Mouse (Mus musculus): Measurements from ENCODE around the gene Exosc10. TPM values are rescaled to one million over a fixed set of nuclear protein-coding genes. Genes with fewer than 3 reads are reported as not detected.
A peak's percentile ranks its signal among the peaks of the same experiment; 100 is the strongest.

Exosc10 gene
- polyA plus RNA-seq, 3 experiments from 2014 or later, result 63.8 to 103 (median 96.2) TPM

DNA sequence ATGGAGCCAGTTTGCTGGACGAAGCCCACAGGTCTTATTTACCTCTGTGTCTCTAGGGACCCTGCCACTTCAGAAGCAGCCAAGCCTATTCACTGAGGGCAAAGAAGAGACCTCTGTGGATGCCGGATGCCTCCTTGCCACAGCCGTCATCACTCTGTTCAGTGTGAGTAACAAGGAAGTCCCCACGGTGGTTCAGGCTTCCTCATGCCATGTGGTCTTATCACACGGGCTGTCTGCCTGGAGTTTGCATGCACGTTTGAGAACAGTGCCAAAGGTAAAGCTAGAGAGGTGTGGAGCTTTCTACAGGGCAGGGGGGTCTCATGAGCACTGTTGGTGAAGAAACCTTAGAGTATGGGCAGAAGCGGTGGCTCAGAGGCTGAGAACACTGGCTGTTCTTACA is 15.0 kb downstream of the Exosc10 start:
- ATAC-seq, result no peak

DNA sequence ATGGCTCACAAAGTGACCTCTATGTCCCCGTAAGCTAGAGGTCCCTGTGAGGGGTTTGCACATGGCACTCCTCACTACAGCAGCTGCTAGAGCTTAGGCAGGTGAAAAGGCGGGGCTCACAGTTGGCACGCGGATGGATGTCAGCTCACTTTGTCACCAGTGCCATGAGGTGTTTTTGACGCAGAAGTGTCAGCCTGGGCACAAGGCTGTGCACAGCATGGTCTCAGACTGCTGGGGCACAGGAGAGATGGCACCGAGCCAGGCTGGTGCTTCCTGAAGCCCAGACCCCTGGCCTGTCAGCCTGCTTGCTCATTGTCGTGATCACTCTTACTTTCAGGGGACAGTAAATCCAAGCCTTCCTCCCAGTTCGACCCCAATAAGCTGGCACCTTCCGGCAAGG is 22.5 kb downstream of the Exosc10 start:
- ATAC-seq, result no peak

DNA sequence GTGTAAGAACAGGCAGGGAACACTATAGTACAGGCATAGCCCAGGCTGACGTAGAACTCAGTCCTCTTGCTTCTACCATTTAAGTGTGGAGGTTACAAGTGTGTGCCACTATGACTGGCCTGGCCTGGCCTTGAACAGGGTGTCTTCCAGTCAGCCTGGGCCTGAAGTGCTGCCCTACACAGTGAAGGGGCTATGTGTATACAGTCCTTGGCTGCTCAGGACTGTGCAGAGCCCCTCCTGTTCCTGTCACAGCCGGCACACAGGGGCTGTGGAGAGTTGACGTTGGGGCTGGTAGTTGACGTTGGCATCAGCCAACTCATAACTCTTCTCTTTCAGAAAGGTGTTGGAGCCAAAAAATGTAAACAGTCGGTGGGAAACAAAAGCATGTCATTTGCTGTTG is 23.2 kb downstream of the Exosc10 start:
- ATAC-seq, result no peak

DNA sequence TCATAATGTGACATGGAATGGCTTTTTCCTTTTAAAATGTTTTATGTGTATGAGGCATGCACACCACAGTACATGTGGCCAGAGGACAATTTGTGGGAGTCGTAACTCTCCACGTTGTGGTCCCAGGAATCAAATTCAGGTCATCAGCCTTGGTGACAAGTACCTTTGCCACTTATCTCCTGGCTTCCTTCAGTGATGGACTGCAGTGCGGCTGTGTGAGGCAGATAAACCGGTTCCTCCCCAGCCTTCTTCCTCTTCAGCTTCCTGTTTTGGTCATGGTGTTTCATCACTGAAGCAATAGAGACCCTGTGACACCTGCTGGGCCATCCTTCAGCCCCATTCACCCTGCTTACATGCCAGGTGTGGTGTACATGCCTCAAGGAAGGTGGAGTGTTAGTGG is 25.0 kb downstream of the Exosc10 start:
- no peak for ATAC-seq

DNA sequence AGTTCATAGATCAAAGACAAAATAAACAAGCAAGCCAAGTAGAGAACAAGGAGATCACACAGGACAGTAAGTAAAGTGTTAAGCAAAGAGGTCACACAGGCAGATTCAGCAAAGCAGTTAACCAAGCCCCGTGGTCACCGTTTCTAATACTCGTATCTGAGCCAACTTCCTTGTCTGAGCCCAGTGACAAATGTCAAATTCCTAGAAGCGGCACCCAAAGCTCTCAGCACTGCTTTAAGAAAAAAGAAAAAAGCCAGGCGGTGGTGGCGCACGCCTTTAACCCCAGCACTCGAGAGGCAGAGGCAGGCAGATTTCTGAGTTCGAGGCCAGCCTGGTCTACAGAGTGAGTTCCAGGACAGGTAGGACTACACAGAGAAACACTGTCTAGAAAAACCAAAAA is 28.4 kb downstream of the Exosc10 start:
- ATAC-seq, result no peak

DNA sequence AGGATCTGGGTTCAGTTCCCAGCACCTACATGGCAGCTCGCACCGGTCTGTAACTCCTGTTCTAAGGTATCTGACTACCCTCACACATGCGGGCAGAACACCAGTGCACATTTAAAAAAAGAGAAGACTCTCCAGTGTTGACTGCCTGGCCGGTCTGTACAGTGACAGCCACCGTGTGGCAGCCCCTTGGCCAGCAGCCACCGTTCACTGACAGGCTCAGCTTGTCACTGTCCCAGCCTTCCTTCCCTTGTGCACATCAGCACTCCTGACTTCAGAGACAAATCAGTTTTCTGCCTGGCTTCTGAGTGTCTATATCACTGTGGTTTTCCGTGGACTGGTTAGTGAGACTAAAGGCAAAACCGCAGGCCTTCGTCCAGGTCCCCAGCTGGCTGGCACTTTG is 30.6 kb downstream of the Exosc10 start:
- ATAC-seq, result no peak

DNA sequence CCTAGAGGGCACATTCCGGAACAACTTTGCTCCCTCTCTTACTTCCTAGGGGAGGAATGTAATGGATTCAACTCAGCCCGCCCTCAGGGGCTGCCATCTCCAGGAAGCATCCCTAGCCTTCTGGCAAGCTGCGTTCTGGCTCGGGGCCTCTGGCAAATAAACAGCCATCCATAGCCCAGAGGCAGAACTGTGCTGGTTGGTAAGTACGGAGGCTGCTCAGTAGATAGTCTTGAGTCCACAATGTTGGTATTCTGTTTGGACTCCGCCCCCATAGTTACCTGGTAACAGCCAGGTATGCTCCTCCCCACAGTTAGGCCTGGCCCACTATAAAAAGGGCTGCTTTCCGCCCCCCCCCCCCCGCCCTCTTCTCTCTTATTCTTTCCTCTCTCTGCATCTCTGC is 31.3 kb downstream of the Exosc10 start:
- ATAC-seq, result no peak

DNA sequence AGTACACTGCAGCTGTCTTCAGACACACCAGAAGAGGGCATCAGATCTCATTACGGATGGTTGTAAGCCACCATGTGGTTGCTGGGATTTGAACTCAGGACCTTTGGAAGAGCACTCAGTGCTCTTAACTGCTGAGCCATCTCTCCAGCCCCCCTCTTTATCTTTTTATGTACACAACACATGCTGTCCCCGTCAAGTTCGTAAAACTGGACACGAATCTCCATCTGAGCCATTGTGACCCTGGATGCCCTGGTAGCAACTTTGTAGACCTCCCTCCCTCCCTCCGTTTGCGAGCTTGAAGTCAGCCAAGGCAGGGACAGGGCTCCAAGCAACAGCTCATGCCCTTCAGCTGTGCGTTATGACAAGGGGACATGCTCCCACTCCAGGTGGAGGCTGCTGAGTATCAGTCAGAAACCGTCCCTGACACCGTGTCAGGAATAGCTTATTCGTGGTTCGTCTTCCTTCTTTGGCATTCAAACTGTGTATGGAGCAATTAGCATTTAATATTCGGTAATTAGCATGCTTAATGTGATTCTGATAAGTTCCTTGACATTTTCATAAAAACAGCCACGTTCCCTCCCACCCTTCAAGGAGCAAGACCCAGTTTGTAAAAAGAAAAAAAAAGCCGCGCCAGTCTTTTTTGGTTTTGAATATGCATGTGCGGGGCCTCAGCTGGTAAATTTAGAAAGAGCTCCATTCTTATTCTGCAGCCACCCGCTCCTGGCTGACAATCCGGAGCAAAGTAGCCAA is 32.4 kb downstream of the Exosc10 start:
- peak; percentile 12 for ATAC-seq

DNA sequence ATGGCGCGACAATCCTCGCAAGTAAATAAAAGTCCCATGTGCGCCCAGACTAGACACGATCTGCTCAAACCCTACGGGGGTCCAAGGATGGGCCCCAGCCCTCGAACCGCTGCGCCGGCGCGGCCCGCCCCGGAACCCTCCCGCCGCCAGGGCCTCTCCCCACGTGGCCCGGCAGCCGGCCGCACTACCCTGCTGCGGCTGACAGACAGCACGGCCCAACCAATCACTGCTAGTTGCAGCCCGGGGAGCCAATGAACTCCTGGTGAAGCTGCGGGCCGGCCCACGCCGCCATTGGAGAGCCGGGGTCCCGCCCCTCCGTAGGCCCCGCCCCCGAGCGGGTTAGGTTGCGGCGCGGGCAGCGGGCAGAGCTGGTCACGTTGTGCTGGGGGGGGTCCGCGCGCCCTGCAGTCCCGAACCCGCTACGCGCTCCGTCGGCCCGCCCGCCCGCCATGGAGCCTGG is 33.0 kb downstream of the Exosc10 start, which contains the start of gene Srm:
Gene Srm, plus strand, starts transcription at position 333 of the 460 bp plus-strand sequence.
- peak; percentile 100 for ATAC-seq

DNA sequence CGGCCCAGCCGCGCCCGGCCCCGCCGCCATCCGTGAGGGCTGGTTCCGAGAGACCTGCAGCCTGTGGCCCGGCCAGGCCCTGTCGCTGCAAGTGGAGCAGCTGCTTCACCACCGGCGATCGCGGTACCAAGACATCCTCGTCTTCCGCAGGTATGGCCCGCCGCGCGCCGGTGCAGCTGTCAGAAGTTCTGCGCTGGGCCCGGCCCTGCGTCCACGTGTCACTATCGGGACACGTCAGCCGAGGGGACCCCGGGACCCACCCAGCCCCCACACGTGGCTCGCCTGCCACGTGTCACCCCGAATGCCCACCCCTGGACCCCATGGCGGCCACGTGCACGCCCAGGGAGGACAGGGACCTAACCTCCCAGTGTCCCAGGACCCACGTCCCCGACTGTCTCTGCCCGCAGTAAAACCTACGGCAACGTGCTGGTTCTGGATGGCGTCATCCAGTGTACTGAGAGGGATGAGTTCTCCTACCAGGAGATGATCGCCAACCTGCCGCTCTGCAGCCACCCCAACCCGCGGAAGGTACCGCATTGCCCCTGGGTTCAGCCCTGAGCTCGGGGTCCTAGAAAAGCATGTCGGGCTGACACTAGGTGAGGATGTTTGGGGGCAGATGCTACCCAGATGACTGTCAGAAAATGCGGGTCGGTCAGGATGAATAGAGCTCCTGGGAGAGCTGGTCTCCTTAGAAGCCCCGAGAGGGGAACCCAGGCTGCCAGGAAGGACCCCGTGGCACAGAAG is 33.6 kb downstream of the Exosc10 start:
- no peak for ATAC-seq

DNA sequence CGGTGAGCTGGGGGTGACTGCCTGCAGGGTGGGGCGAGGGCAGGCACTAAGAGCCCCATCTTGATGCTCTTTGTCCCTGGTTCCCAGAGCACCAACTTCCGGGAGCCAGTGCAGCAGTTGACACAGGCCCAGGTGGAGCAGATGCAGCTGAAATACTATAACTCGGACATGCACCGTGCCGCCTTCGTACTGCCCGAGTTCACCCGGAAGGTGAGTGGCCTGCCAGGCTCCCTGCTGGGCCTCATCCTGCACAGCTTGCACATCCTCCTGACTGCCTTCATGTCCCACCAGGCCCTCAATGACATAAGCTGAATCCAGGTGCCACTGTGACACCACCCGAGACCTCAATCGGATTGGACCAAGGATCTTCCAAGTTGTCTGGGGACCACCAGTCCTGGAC is 35.8 kb downstream of the Exosc10 start:
- no peak for ATAC-seq

DNA sequence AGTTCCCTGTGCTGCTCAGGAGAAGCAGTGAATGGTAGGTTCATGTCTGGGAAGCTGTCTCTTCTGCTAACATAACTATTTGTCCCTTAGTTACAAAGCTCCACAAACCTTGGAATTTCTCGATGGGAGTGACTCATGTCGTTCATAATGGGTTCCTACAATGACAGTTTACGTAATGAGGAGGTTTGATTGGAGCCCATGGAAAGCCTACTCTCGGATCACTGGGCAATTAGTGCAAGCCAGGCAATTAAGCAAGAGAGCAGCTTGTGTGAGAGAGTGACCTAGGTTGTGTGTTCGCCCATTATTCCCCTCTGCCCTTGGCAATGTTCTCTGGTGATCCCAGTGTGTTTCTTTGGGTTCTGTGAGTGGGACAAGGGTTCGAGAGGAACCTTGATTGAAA is 37.7 kb downstream of the Exosc10 start:
- ATAC-seq, result no peak

DNA sequence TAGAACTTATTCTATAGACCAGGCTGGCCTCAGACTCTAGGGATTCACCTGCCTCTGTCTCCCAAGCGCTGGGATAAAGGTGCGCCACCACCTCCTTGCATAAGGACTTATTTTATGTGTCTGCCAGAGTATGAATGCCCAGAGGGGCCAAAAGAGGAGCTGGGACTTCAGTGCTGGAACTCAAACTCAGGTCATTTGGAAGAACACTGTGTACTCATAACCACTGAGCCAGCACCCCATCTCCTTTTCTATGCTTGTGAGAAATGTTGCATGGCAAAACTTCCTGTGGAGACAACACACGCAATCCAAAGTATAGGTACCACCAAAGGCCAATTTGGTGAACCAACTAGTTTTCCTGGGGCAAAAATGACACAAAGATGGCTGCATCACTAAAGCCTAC is 38.5 kb downstream of the Exosc10 start:
- no peak for ATAC-seq

DNA sequence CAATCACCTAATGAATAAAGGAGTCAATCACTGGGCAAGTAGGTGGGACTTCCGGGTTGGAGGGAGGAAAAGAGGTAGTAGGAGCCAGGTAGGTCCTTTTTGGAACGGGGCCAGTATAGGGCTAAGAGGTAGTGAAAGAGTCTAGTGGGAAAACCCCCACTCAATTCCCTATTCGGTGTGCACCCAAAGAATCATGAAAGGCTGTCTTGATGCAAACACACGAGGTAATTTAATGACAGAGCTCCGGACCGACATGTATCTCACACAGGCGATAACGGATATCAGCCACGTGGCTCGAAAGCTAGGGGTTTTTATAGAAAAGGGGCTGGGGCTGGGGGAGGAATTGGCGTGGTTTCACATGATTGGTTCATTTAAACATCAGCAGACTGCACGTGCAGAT is 40.6 kb downstream of the Exosc10 start:
- no peak for ATAC-seq

DNA sequence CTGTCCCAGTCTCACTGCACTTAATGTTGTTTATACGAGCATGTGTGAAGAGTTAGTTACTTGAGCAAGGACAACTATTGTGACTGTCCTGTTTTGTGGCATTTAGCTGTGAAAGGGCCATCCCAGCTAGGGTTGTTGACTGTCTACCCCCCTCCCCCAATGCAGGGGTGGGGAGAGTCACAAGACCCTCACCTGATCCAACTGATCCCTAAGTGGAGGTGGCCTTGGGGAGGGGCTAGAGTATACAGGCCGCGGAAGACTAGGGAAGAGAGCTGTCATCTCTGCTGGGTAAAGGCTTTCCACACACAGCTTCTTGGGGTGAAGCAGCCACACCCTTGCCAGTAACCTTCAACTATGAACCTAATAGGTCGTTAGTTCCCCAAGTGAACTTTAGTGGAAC is 42.1 kb downstream of the Exosc10 start:
- no peak for ATAC-seq

DNA sequence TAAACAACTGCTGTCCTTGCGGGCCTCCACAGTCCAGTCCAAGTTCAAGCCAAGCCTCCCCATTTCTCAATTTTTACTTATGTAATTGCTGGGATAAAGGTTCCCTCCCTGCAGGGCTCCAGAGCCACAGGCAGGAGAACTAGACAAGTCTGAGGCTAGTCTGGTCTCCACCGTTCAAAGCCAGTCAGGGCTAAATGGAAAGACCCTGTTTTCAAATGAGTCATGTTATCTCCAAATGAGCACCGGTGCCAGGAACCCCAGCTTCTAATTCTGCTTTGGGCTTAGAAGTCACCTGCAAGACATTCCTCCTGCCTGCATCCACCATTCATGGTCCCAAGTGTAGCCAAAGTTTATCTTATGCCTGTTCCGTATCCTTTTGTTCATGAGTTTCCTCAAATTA is 43.6 kb downstream of the Exosc10 start:
- ATAC-seq, result no peak

DNA sequence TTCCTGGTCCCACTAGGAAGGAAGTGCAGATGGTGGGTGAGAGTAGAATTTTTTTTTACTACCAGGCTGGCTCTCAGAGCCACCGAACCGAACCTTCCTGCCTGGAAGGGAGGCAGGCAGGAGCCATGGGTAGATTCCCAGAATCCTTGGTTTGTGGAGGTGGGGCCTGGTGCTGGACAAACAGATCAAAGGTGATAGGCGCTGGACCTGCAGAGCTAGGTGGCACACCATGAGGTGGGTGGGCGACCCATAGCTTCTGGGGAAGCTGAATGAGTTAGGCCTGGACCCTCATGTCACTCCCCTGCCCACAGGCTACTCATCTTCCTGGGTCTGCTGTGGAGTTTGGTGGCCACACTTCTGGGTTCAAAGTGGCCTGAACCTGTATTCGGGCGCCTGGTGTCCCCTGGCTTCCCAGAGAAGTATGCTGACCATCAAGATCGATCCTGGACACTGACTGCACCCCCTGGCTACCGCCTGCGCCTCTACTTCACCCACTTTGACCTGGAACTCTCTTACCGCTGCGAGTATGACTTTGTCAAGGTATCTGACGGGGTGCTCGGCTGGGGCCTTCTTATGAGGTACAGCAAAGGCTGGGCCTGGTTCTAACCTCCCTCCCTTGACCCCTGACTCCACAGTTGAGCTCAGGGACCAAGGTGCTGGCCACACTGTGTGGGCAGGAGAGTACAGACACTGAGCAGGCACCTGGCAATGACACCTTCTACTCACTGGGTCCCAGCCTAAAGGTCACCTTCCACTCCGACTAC is 44.3 kb downstream of the Exosc10 start, which contains the start of gene Masp2:
Gene Masp2, plus strand, starts transcription at position 198 of the 764 bp plus-strand sequence.
- ATAC-seq, result no peak

DNA sequence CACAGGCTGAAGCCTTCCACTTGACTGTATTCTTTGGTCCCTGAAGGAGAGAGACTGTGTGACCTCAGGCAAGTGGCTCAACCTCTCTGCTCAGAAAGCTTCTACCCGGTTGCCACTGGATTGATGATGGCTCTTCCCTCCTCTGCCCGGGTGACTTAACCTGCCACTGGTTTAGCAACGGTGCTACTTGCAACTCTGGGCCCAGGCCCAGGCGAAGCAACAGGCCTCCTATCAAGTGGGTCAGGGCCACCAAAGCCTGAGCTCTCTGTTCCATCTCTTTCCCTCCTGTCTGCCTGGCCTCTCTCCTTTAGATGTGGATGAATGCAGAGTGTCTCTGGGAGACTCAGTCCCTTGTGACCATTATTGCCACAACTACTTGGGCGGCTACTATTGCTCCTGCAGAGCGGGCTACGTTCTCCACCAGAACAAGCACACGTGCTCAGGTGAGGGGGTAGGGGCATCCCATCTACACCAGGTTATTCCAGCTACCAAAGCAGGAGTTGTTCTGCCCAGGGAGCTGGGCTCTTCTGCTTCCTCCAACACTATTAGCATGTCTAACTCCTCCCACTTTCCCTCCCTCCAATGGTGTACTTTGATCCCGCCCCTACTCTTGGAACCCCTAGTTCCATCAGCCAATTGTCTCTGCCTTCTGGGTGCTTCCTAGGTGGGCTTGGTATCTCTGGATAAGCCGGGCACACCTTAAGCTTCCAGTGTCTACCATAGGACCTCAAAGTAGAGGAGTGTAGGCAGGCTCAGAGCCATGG is 45.3 kb downstream of the Exosc10 start:
- no peak for ATAC-seq

DNA sequence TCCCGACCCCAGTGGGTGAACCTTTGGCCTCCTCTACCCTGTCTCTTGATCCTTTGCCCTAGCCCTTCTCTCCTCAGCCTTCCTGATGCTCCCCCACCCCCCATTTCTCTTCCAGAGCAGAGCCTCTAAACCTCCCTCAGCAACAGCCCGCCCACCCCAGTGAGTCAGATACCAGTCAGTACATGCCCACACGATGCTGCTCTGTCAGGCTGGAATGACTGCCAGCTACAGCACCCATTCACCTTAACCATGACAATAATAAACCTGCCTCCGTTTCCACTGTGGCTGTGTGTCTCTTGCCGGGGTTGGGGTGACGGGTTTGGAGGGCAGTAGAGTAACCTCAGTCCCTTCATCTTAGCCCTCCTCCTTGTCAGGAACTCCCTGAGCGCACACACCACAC is 45.9 kb downstream of the Exosc10 start:
- ATAC-seq, result no peak

DNA sequence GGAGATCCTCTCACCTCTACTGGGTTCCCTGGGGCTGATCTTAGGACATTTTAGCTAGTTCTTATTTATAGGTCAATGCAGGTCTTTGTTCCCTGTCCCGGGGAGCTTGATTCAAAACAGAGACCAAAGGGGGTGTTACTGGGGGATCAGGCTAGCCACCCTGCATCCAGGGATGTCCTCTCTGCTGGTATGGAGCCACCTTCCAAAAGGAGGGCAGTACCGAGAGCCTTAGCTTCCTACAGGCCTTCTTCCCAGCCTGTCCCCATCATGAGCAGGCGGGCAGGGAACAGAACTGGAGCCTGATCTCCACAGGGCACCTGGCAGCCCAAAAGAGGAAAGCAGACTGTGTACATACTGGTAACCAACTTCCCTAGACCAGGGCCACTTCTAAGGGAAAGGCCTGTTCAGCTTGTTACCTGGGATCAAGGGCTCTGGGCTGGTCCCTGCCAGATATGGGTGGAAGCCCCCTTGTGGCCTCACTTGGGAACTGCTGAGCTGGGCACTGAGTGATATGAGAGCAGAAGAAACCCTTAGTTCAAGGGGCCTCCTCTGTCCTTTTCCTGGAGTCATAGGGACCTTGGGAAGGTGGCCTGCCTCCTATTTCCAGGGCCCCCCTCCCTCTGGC is 46.4 kb downstream of the Exosc10 start:
- ATAC-seq, result peak; percentile 50

DNA sequence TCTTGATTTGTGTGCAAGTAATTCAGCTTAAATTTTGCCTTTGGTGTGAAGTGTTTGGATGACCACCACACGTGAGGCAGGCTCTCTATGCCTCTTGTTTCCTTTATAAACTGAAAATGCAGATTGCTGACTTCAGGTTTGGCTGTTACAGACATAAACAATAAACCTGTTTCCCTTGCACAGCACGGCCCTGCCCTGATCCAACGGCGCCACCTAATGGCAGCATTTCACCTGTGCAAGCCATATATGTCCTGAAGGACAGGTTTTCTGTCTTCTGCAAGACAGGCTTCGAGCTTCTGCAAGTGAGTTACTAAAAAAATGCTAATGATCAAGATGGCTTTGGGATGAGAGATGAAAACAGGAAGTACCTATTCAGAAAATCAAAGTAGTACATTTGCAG is 49.5 kb downstream of the Exosc10 start:
- ATAC-seq, result peak; percentile 85

DNA sequence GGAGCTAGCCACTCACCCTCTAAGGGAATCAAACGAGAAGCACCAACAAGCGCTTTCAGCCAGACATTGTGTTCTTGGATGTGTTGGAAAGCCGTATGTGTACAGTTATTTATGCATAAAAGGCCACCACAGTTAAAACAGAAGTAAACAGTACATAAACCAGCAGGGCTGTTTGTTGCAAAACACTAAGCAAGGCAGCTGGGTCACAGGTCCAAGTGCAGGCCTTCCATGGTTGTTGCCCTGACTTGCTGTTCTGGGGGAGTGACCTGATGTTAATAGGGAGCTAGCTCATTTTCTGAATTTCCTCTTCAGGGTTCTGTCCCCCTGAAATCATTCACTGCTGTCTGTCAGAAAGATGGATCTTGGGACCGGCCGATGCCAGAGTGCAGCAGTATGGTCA is 51.6 kb downstream of the Exosc10 start:
- ATAC-seq, result no peak
